Mouse (Mus musculus) c-Kit-positive CD71-negative TER-119-negative erythroid progenitor cells, embryonic 14.5 days (primary cell): ENCODE measurements around the gene Agl.
"Not testable (repeated sequence)": the region's sequence is repeated elsewhere in the genome, so short reads cannot be mapped to it uniquely, and the experiment has no call there.

Source experiments
- DNase-seq: peaks from one replicate; pipeline ENCODE4 v3.0.0-alpha.2; 2013; ENCODE audit warnings: low read depth

The Agl gene

DNA sequence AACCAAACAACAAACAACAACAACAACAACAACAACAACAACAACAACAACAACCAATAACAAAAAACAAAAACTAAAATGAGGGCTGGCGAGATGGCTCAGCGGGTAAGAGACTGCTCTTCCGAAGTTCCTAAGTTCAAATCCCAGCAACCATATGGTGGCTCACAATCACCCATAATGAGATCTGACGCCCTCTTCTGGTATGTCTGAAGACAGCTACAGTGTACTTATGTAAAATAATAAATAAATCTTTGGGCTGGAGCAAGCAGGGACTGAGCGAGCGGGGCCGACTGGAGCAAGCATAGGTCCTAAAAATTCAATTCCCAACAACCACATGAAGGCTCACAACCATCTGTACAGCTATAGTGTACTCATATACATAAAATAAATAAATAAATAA is 60.3 kb downstream of the Agl start:
- not testable (repeated sequence) for DNase-seq

DNA sequence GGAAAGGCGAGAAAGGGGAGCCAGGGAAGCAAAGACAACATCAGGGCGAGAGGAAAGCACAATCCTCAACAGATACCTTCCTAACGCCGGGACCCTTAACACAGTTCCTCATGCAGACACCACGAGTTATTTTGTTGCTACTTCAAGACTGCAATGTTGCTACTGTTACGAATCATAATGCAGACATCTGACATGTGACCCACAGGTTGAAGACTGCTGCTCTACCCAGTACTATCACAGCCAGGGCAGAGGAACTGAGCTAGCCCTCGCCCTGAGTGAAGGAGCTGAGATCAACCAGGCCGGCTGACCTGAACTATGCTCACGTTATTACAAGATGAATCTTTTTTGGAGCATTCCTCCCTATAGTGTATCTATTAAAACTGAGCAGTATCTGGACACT is 67.0 kb downstream of the Agl start:
- no peak for DNase-seq

DNA sequence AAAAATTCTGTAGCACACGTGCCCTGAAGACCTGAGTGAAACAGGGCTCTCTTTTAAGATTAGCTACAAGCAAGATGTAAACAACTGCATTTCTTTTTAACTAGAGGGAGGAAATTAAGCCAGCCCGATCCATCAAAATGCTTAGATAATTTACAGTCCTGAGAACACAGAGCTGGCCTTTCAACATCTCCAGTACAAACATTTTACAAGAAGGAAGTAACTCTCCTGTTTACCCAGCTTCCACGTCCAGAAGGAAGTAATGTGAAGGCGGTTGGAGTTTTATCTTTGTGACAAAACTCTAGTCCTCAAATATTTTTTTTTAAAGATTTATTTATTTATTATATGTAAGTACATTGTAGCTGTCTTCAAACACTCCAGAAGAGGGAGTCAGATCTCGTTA is 67.9 kb downstream of the Agl start:
- DNase-seq: no peak

DNA sequence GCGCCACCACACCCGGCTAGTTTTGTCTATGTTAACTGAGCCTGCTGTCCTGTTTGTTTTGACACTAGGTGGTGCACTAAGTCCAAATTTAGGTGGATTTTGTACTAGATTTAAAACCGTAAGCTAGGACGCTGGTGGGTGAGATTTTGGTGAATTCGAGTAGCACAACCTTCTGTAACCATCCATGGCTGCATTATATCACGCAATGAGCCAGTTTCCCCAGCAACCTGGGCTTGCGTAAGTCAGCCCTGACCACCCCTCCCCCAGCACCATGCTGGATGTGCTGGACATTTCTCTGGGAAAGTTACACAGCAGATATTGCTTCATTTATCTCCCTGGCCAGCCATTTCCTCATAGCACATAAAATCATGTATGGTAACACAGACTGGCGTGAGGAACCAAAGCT is 70.6 kb downstream of the Agl start:
- no peak for DNase-seq

DNA sequence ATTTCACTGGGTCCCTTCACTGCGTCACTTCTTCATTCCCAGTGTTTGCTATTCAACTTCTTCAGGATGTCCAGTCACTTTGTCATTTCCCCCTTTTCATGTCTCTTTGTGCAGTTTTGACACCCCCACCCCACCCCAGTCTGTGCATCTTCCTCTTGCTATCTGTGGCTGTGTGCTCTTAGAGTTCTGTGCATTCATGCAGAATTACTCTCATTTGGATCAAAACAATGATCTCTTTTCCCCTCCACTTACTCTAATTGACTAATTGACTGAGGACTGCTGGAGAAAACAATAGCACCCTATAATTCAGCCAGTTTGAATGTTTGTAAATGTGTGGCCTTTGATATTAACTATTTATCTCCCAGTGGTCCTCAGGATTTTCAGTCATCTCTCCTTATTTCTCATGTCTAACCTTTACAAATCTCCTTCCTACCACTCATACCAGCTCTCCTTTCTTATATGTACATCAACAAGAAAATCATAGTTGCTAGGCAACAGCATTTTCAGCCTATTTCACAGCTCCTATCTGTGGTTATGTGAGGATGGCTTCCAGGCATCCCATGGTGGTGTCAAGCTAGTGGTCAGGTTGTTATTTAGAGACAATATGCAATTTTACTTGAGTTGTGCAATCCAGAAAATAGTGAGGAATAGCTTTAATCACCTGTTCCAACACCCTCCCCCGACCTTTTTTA is 78.3 kb downstream of the Agl start:
- no peak for DNase-seq

DNA sequence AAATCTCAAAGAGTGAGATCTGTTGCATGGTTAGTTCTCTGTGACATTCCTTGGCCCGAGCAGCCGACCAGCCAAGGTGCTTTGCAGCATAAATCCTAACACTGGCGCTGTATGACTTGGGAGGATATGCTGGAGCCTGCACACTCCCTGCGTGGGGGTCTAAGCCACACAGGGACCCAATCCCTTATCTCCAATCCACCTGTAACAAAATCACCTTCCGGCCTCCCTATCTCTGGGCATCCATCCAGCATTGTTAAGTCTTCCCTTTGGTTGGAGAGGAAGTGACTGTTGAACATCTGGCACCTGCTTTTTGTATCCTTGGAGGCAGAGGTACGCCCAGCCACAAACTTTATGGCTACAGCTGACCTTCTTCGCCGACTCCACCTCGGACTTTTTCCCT is 81.2 kb downstream of the Agl start:
- no peak for DNase-seq

DNA sequence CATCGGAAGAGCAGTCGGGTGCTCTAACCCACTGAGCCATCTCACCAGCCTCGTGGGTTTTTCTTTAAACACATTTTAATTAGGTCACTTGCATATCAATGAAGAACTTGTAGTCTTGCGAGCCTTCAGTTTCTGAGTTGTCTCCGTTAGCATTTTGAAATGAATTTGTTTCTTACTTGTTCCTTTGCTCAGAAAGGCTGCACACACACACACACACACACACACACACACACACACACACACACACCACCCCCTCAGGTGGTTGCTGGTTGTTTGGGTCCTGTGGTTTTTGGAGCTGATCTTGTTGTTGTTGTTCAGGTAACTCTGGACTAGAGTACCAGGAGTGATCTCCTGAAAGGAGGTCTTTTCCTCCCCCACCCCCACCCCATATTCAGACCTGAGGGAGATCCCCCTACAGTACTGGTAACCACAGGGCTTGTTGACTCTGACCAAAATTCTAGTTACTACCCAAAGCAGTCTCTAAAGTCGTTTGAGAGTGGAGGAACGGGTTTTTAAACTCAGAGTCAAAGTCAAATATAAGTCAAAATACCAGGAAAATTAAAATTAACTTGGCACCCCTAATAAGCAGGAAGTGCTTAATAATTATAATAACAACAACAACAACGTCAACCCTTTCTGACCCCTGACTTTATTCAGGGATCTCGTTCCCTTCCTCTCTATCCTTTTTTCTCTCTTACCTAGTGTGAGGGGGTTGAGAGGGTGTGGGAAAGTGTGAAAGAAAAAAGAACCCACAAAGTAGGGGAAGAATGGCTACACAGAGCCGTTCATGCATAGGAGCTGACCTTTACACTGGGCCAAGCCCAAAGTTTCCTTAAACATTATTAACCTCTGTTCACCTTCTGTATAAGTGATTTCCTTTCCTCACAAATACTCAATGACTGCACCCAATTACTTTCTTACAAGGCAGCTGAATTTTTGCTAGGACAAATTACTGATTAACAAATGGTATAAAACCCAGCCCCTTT is 84.2 kb downstream of the Agl start:
- DNase-seq: no peak

DNA sequence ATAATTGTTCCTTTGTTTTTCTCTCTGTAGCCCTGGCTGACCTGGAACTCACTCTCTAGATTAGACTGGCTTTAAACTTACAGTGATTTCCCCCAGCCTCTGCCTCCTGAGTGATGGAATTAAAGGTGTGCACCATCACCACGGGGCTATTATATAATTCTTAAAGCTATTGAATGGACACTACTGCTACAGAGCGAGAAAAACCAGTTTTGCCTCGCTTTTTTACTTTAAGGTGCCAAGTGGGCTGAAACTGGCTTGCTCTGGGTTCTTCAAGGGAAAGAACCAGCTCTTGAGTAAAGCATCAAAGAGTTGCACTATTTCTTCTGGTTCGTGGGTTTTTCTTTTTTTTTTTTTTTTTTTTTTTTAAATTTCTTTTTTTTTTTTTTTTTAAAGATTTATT is 85.0 kb downstream of the Agl start:
- no peak for DNase-seq

DNA sequence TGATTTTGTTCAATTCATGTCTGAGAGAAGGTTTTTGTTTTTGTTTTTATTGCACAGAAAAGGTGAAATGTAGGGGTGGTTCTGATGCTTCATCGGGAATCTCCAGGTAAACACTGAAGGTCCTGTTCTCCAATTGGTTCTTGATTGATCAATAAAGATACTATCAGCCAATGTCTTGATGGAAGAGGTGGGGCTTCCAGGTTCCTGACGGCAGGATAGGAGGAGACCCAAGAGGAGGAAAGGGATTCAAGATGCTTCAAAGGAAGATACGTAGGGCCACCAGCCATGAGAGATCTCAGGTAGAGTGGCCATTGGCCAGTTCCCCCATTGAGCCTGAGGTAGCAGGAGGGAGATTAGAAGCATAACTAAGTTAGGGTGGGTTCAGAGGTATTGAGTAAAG is 89.0 kb downstream of the Agl start:
- no peak for DNase-seq

DNA sequence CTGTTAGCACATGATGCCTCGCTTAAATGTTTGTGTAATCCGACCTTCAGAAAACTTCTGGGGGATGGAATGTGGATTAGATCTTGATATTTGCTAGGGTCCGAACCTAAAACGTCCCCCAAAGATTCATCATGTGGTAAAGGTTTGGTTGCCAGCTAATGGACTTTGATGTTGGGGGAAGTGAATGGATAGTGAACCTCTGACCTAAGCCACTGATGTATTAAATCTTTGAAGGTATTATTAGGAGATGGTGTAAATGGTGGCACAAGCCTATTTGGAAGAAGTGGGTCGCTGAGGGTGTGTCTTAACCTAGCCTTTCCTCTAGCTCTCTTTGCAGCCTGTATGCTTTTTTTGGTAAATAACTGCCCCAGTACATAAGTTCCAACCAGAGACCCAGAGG is 94.9 kb downstream of the Agl start:
- no peak for DNase-seq

DNA sequence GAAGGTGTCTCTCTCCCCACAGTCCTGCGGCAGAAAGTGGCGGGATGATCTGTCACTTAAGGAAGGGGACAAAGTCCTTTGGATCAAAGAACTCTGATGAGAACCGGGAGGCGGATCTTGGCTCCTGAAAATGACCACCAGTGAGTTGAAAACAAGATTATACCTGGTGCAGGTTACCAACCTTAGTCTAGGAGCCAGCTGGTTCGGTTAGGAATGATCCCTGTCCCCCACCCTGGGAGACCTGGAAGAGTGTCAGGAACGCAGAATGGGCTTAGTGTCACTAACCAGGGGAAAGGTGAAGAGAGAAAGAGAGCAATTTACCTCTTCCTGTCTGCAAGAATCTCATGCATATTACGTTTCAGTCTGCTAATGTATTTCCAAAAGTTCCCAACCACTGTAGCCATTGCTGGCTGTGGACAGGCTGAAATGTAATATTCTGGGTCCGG is 95.5 kb downstream of the Agl start, which contains the start of gene Slc35a3:
Gene Slc35a3 (minus strand): TSS at position 396 of the 446 bp plus-strand sequence.
- no peak for DNase-seq

DNA sequence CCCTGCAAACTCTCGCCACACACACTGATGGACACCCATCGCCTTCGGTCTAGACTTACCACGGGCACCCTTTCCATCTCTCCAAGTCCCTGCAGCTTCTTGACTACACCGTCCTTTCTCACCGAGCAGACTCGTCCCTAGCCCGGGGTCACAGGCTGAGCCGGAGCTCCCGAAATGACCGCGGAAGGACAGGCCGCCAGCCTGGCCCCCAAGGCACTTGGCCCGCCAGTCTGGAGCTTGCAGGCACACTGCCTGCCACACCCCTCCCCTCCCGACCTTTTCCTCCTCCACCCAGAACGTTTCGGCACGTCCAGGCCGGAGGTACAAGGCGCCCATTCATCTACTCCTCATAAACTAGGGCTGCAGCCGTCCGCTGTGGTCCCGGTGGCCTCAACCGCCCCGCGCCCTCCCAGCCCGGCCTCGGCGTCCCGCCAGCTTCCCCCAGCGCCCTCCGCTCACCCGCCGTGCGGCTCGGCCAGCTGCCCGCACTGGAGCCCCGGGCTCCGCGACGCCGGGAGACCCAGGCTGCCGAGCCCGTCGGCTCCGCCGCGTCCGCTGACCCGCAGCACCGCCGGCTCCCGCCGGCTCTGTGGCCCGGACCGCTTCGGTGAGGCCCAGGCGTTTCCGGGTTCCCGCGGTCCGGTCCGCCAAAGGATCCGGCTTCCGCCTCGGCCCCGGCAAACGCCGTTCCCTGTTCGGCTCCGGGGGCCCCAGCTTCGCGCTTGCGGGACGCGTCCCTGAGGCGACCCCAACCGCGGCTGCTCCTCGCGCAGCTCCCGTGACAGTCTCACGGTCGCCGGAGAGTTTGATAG is 96.1 kb downstream of the Agl start:
- peak; percentile 45 for DNase-seq

DNA sequence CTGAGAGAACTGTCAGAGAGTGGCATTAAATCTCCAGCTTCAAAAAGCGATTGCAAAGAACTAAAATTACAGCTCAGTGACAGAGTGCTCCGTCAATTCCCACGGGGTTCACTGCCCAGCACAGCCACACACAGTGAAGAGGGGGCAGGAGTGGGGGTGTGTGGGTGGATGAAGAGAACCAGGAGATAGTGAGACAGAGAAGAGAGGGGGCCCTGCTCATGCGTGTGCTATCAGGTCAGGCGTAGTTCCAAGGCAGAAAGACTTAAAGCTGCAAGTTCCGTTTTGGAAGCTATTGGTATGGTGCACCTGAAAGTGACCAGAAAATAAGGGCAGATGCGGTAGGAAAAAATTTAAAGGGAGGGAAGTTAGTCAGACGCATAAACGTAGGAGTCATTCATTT is 97.0 kb downstream of the Agl start:
- no peak for DNase-seq

DNA sequence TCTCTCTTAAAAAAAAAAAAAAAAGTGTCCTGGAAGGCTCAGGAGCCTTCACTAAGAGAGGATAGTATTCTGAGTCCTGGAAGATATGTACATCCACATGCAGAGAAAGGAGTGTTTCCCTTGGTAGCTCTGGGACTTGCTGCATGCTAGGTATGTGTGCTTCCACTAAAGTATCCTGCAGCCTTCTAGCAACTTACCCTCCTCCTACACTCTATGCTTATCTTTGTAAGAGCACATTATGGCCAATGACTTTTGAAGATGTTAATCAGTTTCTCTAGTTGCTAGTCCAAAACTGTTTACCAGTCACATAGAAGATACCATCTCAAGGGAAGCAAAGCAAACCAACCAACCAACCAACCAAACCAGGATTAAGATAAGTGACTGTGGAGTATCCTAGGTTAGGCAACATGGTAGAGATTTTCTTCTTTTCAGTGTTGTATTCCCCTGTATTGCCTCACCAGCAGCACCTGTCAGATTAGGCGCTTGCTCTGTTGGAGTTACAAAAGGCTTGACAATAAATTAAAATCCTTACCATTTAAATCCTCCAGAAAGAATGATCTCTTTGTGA is 102.2 kb downstream of the Agl start:
- no peak for DNase-seq

DNA sequence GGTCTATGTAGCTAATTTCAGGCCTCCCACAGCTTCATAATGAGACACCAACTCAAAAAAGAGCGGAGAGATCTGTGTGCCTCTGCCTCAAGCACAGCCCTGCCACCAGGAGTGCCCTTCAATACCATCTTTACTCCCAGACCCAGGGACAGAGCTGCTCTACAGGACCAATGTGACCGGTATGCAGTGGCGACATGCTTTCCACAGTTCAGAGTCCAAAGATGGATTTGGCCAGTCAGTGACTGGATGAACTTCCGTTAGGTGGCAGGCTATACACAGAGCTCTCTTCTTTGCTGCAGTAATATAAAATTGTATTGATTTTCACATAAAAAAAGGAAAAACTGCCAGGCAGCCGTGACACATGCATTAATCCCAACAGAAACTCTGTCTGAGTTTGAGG is 104.1 kb downstream of the Agl start:
- no peak for DNase-seq

DNA sequence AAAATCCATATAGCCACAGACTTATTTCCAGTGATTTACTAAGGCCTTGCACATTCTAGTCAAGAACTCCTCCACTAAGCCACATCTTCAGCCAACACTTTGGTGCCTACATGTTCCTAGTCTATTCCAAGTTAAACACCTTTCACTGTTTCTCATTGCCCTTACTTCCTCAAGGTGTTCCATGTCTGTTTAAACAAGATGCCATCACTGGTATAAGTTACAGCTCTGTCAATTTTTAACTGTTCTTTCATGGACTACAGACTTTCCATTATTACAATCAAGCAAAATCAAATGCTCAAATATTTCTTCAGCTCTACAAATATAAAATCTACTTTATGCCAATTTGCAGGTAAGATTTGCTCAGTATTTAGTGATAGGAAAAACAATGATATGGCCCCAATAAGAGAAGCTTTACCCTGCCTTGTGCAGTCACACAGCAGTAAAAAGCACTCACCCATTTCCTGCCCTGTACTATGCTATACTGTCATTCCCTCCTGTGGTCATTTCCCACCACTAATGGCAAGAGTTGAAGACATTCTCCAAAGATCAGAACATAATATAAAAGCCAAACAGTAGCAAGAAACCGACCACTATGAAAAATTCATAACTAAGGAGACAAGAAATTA is 105.2 kb downstream of the Agl start:
- DNase-seq: no peak

DNA sequence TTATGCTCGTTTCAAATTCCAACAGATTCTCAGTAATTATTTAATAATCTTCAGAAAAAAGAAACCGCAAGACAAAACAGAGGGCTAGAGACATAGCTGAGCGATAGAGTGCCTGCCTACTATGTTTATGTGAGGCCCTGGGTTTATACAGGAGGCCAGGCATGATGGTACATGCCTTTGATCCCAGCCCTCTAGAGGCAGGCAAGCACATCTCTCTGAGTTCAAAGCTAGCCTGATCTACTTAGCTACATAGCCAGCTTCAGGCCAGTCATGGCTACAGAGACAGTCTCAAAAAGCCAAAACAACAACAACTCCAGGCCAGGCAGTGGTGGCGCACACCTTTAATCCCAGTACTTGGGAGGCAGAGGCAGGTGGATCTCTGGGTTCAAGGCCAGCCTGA is 106.4 kb downstream of the Agl start:
- no peak for DNase-seq

DNA sequence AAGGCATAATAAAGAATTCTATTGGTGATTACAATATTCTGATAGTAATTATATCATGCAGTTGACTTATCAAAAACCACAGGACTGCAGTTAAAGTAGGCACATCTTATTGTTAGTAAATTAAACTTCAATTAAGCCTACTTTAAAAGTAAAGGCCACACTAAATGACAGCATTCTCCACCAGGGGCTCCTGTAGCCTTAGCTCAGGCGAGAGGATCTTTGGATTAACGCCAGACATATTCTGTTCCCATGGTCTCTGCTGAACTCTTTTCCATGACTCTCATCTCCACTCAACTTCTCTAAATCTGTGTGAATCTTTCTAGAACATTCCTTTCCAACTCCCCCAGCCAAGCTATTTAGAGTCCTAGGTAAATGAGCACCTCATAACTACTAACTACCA is 109.2 kb downstream of the Agl start:
- no peak for DNase-seq

DNA sequence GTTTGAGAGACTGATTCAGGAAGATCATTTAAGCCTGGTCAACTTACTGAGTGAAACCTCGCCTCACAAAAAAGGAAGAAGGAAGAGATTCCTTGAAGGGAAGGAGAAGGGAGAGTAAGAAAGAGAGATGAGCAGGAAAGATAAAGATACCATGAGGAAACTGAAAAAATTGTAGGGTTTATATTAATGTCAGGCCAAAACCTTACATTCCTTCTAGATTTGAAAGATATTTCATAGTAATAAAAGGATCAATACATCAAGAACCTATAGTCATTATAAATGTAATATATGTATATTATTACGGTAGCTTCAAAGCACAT is 112.3 kb downstream of the Agl start:
- DNase-seq: no peak

DNA sequence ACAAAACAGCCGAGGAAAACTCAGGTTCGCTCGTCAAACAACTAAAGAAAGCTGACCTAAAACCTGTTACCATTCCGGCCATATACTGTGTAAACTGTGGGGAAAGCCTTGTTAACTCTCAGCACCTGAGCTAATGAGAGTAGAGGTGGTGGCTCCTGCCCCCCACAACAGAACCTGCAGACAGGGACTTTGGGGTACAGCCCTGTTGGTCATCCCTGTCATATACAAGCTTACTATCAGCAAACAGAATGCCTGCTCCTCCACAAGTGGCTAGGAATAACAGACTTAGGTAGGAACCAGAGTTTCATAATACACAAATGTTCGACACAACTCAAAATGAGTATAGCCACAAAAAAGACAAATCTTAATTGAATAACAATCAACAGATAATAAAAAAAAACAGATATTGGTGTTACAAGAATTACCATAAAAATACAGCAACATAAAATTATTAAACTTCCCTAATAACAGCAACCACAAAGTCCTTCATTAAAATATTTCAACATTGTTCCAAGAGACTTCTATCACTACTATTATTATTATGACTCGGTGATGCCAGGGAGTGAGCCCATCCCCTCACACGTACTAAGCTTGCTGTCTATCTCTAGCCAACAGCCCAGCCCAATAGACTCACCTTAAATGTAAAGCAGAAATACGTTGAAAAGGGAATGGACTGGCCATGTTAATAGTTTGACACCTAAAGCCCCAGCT is 112.9 kb downstream of the Agl start:
- DNase-seq: no peak

DNA sequence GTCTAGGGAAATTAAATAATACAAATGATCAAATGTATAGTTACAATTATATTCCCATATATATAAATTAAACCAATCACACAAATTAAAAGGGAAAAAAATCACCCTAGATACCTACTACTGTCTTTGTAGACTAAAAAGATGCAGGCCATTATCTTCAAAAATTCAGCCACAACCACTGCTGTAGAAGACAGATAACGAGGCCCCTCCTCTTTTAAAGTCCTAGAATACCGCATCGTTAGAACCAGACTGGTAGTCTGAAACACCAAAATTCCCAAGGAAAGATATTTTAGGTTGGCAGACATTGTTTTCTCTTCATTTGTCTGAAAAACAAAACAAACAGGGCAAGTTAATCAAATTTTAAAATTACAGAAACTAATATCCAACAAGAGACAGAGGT is 113.7 kb downstream of the Agl start:
- DNase-seq: no peak
